Mouse (Mus musculus): ENCODE results near the gene Ankzf1.

DNA sequence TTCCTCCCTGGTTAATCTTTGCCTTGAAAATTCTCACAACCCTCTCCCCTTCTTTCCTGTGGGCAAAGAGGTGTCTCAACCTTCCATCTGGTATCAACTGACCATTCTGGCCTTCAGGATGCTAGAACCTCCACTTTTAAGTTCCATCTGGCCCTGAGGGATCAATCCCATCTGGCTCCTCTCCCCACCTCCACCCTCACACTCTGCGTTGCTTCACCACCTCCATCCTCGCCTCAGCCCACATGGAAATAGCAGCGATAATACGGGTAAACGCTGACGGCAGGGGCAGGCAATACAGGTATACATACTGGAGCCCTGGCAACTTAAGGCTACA lies 25.9 kb downstream of the Ankzf1 start:
- TF ChIP-seq CTCF (IDR thresholded peaks at IDR 0.05; ENCODE audit: low read depth), result no peak
- TF ChIP-seq EP300 (IDR thresholded peaks at IDR 0.05; ENCODE audit: low read depth), result no peak
